Mouse (Mus musculus): Measurements from ENCODE around the gene Tnfsf14. TPM values are rescaled to one million over a fixed set of nuclear protein-coding genes. Genes with fewer than 3 reads are reported as not detected.

Tnfsf14 gene
- total and polyA plus RNA-seq, 3 experiments: 10.6 to 15.4 (median 14.6) TPM

DNA sequence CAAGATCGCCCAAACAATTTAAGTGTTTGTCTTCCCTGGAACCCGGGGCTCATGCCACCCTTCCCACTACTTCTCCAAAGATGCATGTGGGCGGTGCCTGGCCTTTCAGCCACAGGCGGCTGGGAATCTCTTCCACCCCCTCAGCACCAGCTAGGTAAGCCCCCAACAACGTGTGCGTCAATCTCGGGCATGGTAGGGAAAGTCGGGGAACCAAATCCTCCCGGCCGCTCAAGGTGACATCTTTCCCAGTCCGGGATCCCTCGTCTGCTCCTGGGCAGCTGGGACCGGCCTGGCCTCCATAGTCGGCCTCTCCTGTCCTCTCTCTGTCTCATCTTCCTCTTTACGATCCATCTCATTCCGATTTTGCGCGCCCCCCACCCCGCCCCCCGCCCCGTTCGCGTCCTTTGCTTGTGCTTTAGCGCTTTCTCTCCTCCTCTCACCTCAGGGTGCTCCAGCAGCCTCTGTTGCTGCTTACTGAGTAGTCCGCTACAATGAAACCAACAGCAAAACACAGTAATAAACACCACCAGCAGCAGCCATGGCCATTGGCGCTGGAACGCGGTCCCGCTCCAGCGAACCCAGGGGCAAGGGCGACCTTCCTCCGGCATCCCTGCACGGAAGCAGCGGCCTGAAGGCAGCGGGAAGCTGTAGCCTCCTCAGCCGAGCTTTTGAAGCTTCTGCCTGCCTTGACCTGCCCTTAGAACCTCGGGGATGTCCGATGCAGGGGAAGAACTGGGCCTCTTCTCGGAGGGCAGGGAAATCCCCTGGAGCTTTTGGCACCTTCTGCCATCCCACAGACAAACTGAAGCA is 44.8 kb downstream of the Tnfsf14 start, which contains the start of gene Cd70:
Cd70 (minus strand) TSS at position 784 of the 810 bp plus-strand sequence.
- H3K4me2 ChIP-seq (ENCODE audit: insufficient read depth, low read depth, poor library complexity, severe bottlenecking): peak within 1 kb of the TSS; percentile 96; the same call in 1 of the 2 replicates
- H3K27ac ChIP-seq (ENCODE audit: insufficient read depth, low read depth): peak within 1 kb of the TSS; percentile 95
- H3K4me3 ChIP-seq (replicated peaks in 1 of 3; ENCODE audit: low read depth in 2 of 3, low read length in 2 of 3, poor library complexity in 1 of 3): peak within 1 kb of the TSS; percentile 85 to 90 (median 85)
- TF ChIP-seq TBP (conservative IDR thresholded peaks at IDR 0.05; ENCODE audit: low read depth, low read length): peak; percentile 97
- no peak for TF ChIP-seq E2F4 (IDR thresholded peaks at IDR 0.05; ENCODE audit: insufficient replicate concordance, low read depth, low read length)
- TF ChIP-seq RCOR1 (conservative IDR thresholded peaks at IDR 0.05; ENCODE audit: low read depth, low read length): no peak
- peak; percentile 98 for TF ChIP-seq ZMIZ1 (IDR thresholded peaks at IDR 0.05; ENCODE audit: low read depth, low read length)
- no peak for TF ChIP-seq GABPA (IDR thresholded peaks at IDR 0.05; ENCODE audit: insufficient replicate concordance, low read depth, low read length)
- TF ChIP-seq MAFK (IDR thresholded peaks at IDR 0.05; ENCODE audit: insufficient replicate concordance, low read length): 0 out of 2 replicates have a peak, but pooled peaks have one; percentile 5
- TF ChIP-seq UBTF (IDR thresholded peaks at IDR 0.05; ENCODE audit: low read depth, low read length): peak; percentile 98; the same call in 1 of the 2 replicates
- no peak for TF ChIP-seq CTCF (conservative IDR thresholded peaks at IDR 0.05 in 1 of 2, IDR thresholded peaks at IDR 0.05 in 1 of 2; ENCODE audit: low read depth in 2 of 2, low read length in 2 of 2)
- TF ChIP-seq JUND (conservative IDR thresholded peaks at IDR 0.05; ENCODE audit: low read depth, low read length): no peak
- TF ChIP-seq HCFC1 (IDR thresholded peaks at IDR 0.05; ENCODE audit: low read depth, low read length): peak; percentile 30; the same call in 1 of the 2 replicates
- no peak for TF ChIP-seq ZC3H11A (IDR thresholded peaks at IDR 0.05; ENCODE audit: low read depth, low read length)
- TF ChIP-seq MAX (IDR thresholded peaks at IDR 0.05; ENCODE audit: low read length): 0 out of 2 replicates have a peak, but pooled peaks have one; percentile 55
- TF ChIP-seq TCF12 (IDR thresholded peaks at IDR 0.05; ENCODE audit: low read depth, low read length): peak; percentile 95
- peak; percentile 76; the same call in 1 of the 2 replicates for TF ChIP-seq ETS1 (conservative IDR thresholded peaks at IDR 0.05; ENCODE audit: low read depth, low read length)
- TF ChIP-seq NELFE (IDR thresholded peaks at IDR 0.05; ENCODE audit: low read depth, low read length): peak; percentile 92
- 0 out of 2 replicates have a peak, but pooled peaks have one; percentile 63 for TF ChIP-seq KAT2A (IDR thresholded peaks at IDR 0.05; ENCODE audit: insufficient replicate concordance, low read length)
- TF ChIP-seq POLR2A (IDR thresholded peaks at IDR 0.05; ENCODE audit: low read depth, low read length): peak; percentile 96
- peak; percentile 85 for TF ChIP-seq MEF2A (IDR thresholded peaks at IDR 0.05; ENCODE audit: borderline replicate concordance, low read depth, low read length)
- 0 out of 2 replicates have a peak, but pooled peaks have one; percentile 49 for TF ChIP-seq MYC (IDR thresholded peaks at IDR 0.05; ENCODE audit: low read depth, low read length)
- TF ChIP-seq POLR2AphosphoS2 (IDR thresholded peaks at IDR 0.05; ENCODE audit: low read depth, low read length): peak; percentile 89; the same call in 1 of the 2 replicates
- TF ChIP-seq EP300 (IDR thresholded peaks at IDR 0.05; ENCODE audit: low read length): peak; percentile 73
- peak; percentile 30; the same call in 1 of the 2 replicates for TF ChIP-seq SMC3 (IDR thresholded peaks at IDR 0.05; ENCODE audit: low read depth, low read length)
- TF ChIP-seq USF1 (IDR thresholded peaks at IDR 0.05; ENCODE audit: low read depth, low read length): no peak
- TF ChIP-seq SIN3A (IDR thresholded peaks at IDR 0.05; ENCODE audit: low read length): peak; percentile 86
- peak; percentile 35; the same call in 1 of the 2 replicates for TF ChIP-seq NRF1 (IDR thresholded peaks at IDR 0.05; ENCODE audit: low read depth, low read length)
- TF ChIP-seq CHD2 (IDR thresholded peaks at IDR 0.05; ENCODE audit: low read length): 0 out of 2 replicates have a peak, but pooled peaks have one; percentile 40
- TF ChIP-seq MAZ (IDR thresholded peaks at IDR 0.05; ENCODE audit: low read depth, low read length): peak; percentile 84
- TF ChIP-seq ZKSCAN1 (IDR thresholded peaks at IDR 0.05; ENCODE audit: borderline replicate concordance, low read depth, low read length): no peak
- TF ChIP-seq MXI1 (IDR thresholded peaks at IDR 0.05; ENCODE audit: low read depth, low read length): peak; percentile 18; the same call in 1 of the 2 replicates
- TF ChIP-seq CHD1 (IDR thresholded peaks at IDR 0.05; ENCODE audit: low read depth, low read length): peak; percentile 96
- no peak for TF ChIP-seq ZNF384 (IDR thresholded peaks at IDR 0.05; ENCODE audit: low read depth, low read length)
- peak; percentile 78 for TF ChIP-seq IRF4 (IDR thresholded peaks at IDR 0.05; ENCODE audit: low read depth, low read length)
- TF ChIP-seq PAX5 (IDR thresholded peaks at IDR 0.05; ENCODE audit: low read length): no peak
- TF ChIP-seq RAD21 (IDR thresholded peaks at IDR 0.05; ENCODE audit: low read depth, low read length): no peak; the same call in 1 of the 2 replicates
- peak; percentile 56; the same call in 1 of the 2 replicates for TF ChIP-seq ELF1 (IDR thresholded peaks at IDR 0.05; ENCODE audit: low read depth, low read length)
- TF ChIP-seq USF2 (conservative IDR thresholded peaks at IDR 0.05; ENCODE audit: low read depth, low read length): no peak
- TF ChIP-seq JUN (IDR thresholded peaks at IDR 0.05; ENCODE audit: insufficient read depth, low read depth, low read length): no peak

More for the DNA sequence above, 44.8 kb downstream of the Tnfsf14 start, which contains the start of gene Cd70:
- H3K9ac ChIP-seq (ENCODE audit: insufficient read depth, low read depth): peak within 1 kb of the TSS; percentile 99
- no peaks in the 10 kb centered on the region for H3K27me3 ChIP-seq (replicated peaks)
- H3K4me1 ChIP-seq (ENCODE audit: control insufficient read depth in 1 of 2, insufficient read depth in 2 of 2): peaks cover 25 to 34% of the 10 kb centered on the region in 2 experiments
- peaks cover 50% of the 10 kb centered on the region for H3K79me2 ChIP-seq (replicated peaks; ENCODE audit: control insufficient read depth, extremely low read depth, insufficient read depth, poor library complexity, severe bottlenecking)
- DNase-seq (ENCODE audit: extremely low read depth): peak; percentile 88
- in situ Hi-C loops (cut with MboI; ENCODE audit: low pct_ligation_motif_present, low pct_unique_long_range_greater_than_20kb, low sequenced_read_pairs) (no loop called here), dilution Hi-C loops (cut with MboI; ENCODE audit: extremely low pct_ligation_motif_present, extremely low pct_unique_long_range_greater_than_20kb, low sequenced_read_pairs) (no loop called here)
- H3K36me3 ChIP-seq (replicated peaks in 1 of 2; ENCODE audit: control insufficient read depth in 1 of 2, insufficient read depth in 1 of 2, low read length in 1 of 2): peaks cover 32 to 45% of the 10 kb centered on the region in 2 experiments
- peaks cover 19% of the 10 kb centered on the region for H3K9me3 ChIP-seq (replicated peaks; ENCODE audit: low read length)

Measured in CH12.LX (cell line).